Mouse (Mus musculus) ES-E14 (cell line): Measurements from ENCODE around the gene 3110040N11Rik.

Source experiments
- MAFK ChIP-seq: IDR thresholded peaks from 2 replicates; pipeline ENCODE4 v1.6.1; 2014; ENCODE audit warnings: mild to moderate bottlenecking, low read depth, low read length, inconsistent platforms; ENCODE audit not compliant: insufficient read depth
- ZNF384 ChIP-seq: IDR thresholded peaks from 2 replicates; pipeline ENCODE4 v1.6.1; 2012; ENCODE audit warnings: low read depth, low read length, inconsistent platforms

DNA sequence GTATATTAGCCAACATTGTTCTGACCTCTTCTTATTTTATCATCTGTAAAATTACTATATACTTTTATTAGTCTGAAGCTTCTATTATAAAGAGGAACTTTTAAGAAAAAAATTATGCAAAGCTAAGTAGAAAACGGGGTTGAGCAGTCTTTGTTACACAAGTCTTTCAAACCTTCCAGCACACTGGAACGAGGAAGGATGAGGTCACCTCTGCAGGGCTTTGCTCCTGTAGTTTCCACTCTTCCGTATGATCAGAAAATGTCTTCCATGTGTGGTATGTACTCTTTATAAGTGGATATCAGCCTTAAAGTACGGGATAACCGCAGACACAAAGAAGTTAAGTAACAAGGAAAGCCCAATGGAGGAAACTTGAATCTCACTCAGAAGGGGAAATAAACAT, 46.2 kb upstream of the 3110040N11Rik start:
- TF ChIP-seq ZNF384, result no peak
- TF ChIP-seq MAFK, result no peak
